Mouse (Mus musculus) ES-E14 (cell line): ENCODE data around the gene Klf2. TPM values are rescaled to one million over a fixed set of nuclear protein-coding genes. Genes with fewer than 3 reads are reported as not detected.
A peak's percentile ranks its signal among the peaks of the same experiment; 100 is the strongest.

ENCODE experiments used
- DNase-seq: peaks from one replicate; pipeline ENCODE4 v3.0.0-alpha.2; 2013; ENCODE audit warnings: low read depth, low spot score
- H3K27ac ChIP-seq: 2 replicates; pipeline ENCODE4 v1.5.1; 2012; ENCODE audit warnings: low read depth, mild to moderate bottlenecking, low read length, moderate library complexity, mixed read lengths; ENCODE audit not compliant: poor library complexity, insufficient read depth, severe bottlenecking
- H3K36me3 ChIP-seq: 2 replicates; pipeline ENCODE4 v1.6.1; 2012; ENCODE audit warnings: mild to moderate bottlenecking, low read length, moderate library complexity, mixed read lengths; ENCODE audit not compliant: control insufficient read depth, poor library complexity, insufficient read depth, severe bottlenecking
- H3K4me1 ChIP-seq, 2 experiments: fragments of 150-350 bp in 1 of 2; sonication (generic) in 1 of 2; 2 replicates each; pipeline ENCODE4 v1.6.1; 2012; ENCODE audit warnings: low read length in 2 of 2, mild to moderate bottlenecking in 1 of 2, mixed read lengths in 1 of 2; ENCODE audit not compliant: control insufficient read depth in 2 of 2, insufficient read depth in 2 of 2, poor library complexity in 1 of 2
- H3K4me3 ChIP-seq, 2 experiments: fragments of 150-350 bp in 1 of 2; sonication (generic) in 1 of 2; 2 replicates each; pipeline ENCODE4 v1.5.1; 2012; ENCODE audit warnings: low read length in 2 of 2, low read depth in 1 of 2, mild to moderate bottlenecking in 1 of 2, mixed read lengths in 1 of 2; ENCODE audit not compliant: insufficient read depth in 1 of 2, poor library complexity in 1 of 2, severe bottlenecking in 1 of 2
- H3K9ac ChIP-seq: 2 replicates; pipeline ENCODE4 v1.6.1; 2012; ENCODE audit warnings: low read depth, mild to moderate bottlenecking, low read length, mixed read lengths; ENCODE audit not compliant: poor library complexity, insufficient read depth, severe bottlenecking
- H3K9me3 ChIP-seq: fragments of 150-350 bp; sonication (generic); 2 replicates; pipeline ENCODE4 v1.6.1; 2012; ENCODE audit warnings: low read depth, mild to moderate bottlenecking, low read length; ENCODE audit not compliant: control insufficient read depth, insufficient read depth
- CHD2 ChIP-seq: IDR thresholded peaks from 2 replicates; pipeline ENCODE4 v1.6.1; 2014; ENCODE audit warnings: mild to moderate bottlenecking, low read depth, low read length, inconsistent platforms
- HCFC1 ChIP-seq: IDR thresholded peaks from 2 replicates; pipeline ENCODE4 v1.6.1; 2012; ENCODE audit warnings: low read length, inconsistent platforms, borderline replicate concordance; ENCODE audit not compliant: insufficient read depth
- MAFK ChIP-seq: IDR thresholded peaks from 2 replicates; pipeline ENCODE4 v1.6.1; 2014; ENCODE audit warnings: mild to moderate bottlenecking, low read depth, low read length, inconsistent platforms; ENCODE audit not compliant: insufficient read depth
- ZC3H11A ChIP-seq: IDR thresholded peaks from 2 replicates; pipeline ENCODE4 v1.6.1; 2012; ENCODE audit warnings: low read depth, mild to moderate bottlenecking, inconsistent platforms, low read length, borderline replicate concordance
- ZNF384 ChIP-seq: IDR thresholded peaks from 2 replicates; pipeline ENCODE4 v1.6.1; 2012; ENCODE audit warnings: low read depth, low read length, inconsistent platforms
- in situ Hi-C, 2 experiments: fragments of 600-800 bp; cut with MboI; formaldehyde crosslinking; loops; one replicate each; pipeline ENCODE4 v1.15.1; 2025; ENCODE audit warnings: low sequenced_read_pairs in 2 of 2, inconsistent platforms in 1 of 2; ENCODE audit not compliant: unreplicated experiment in 2 of 2
- total RNA-seq: library from RNA; depleted of rRNA; stranded (reverse); fragments of 300-350 nt; gene quantifications from 2 replicates; pipeline ENCODE4 v1.2.3, GENCODE M21; 2012

Klf2 gene
- total RNA-seq, 1 experiment = 55.0 TPM

- H3K9ac ChIP-seq = peak overlapping the region; percentile 64
- TF ChIP-seq ZNF384 (no peak), HCFC1 (no peak), ZC3H11A (no peak), MAFK (no peak), CHD2 (no peak)
- no peak for DNase-seq
- peak overlapping the region; percentile 89 to 96 for H3K4me3 ChIP-seq
- no peaks in the 10 kb centered on the region for H3K9me3 ChIP-seq
- no peak overlapping the region; the same call in 1 of the 2 replicates for H3K27ac ChIP-seq
- in situ Hi-C loops = no loop called here
- H3K36me3 ChIP-seq = peaks cover 46% of the 10 kb centered on the region
- H3K4me1 ChIP-seq = peaks cover 6 to 19% of the 10 kb centered on the region in 2 experiments
Observed at GRCm38 (mm10) chr8:72321635-72322441, 3.0 kb downstream of the Klf2 start.

- Histone ChIP-seq H3K36me3 (peaks cover 46% of the 10 kb centered on the region), H3K27ac (peak overlapping the region; percentile 72), H3K9ac (peak overlapping the region; percentile 64), H3K4me3 (peak overlapping the region; percentile 89 to 96; a peak in 3 of 4 replicates), H3K4me1 (peaks cover 3 to 20% of the 10 kb centered on the region in 2 experiments), H3K9me3 (no peaks in the 10 kb centered on the region)
- DNase-seq = no peak
- in situ Hi-C loops = no loop called here
- no peak for TF ChIP-seq MAFK
- no peak for TF ChIP-seq HCFC1
- TF ChIP-seq ZNF384 = no peak
- TF ChIP-seq CHD2 = no peak
- no peak for TF ChIP-seq ZC3H11A
Observed at GRCm38 (mm10) chr8:72322471-72322889, 3.6 kb downstream of the Klf2 start.

GRCm38 (mm10) chr8:72323131-72323725 lies 4.4 kb downstream of the Klf2 start:
- no peaks in the 10 kb centered on the region for H3K9me3 ChIP-seq
- peak overlapping the region; percentile 72 for H3K27ac ChIP-seq
- no peak for DNase-seq
- TF ChIP-seq ZNF384 (no peak), ZC3H11A (no peak), CHD2 (no peak), MAFK (no peak), HCFC1 (no peak)
- in situ Hi-C loops = no loop called here
- peak overlapping the region; percentile 64 for H3K9ac ChIP-seq
- peaks cover 46% of the 10 kb centered on the region for H3K36me3 ChIP-seq
- H3K4me1 ChIP-seq = peaks cover 0 to 18% of the 10 kb centered on the region in 2 experiments; a peak in 3 of 4 replicates
- peak overlapping the region; percentile 89 to 96; a peak in 2 of 4 replicates for H3K4me3 ChIP-seq

GRCm38 (mm10) chr8:72324036-72324706 lies 5.3 kb downstream of the Klf2 start:
- in situ Hi-C loops = no loop called here
- TF ChIP-seq MAFK (no peak), HCFC1 (no peak), ZNF384 (no peak), CHD2 (no peak), ZC3H11A (no peak)

More at GRCm38 (mm10) chr8:72324036-72324706, 5.3 kb downstream of the Klf2 start:
- no peak overlapping the region for H3K27ac ChIP-seq
- H3K36me3 ChIP-seq = peaks cover 44% of the 10 kb centered on the region
- H3K9me3 ChIP-seq = no peaks in the 10 kb centered on the region
- no peak overlapping the region for H3K4me3 ChIP-seq
- H3K4me1 ChIP-seq = peaks cover 0 to 18% of the 10 kb centered on the region in 2 experiments; a peak in 3 of 4 replicates
- no peak overlapping the region for H3K9ac ChIP-seq
- no peak for DNase-seq
